Mouse (Mus musculus) forebrain, embryonic 10.5 days (tissue): Measurements from ENCODE around the gene 1700012A03Rik. TPM values are rescaled to one million over a fixed set of nuclear protein-coding genes. Genes with fewer than 3 reads are reported as not detected.

Experiments used
- DNase-seq: peaks from one replicate; pipeline ENCODE4 v3.0.0-alpha.2; 2017; ENCODE audit warnings: low spot score; ENCODE audit errors: extremely low spot score
- H3K27ac ChIP-seq: fragments of 300-500 bp; sonication (generic); 2 replicates; pipeline ENCODE4 v1.5.1; 2016; ENCODE audit warnings: mild to moderate bottlenecking
- H3K27me3 ChIP-seq: fragments of 300-500 bp; sonication (generic); 2 replicates; pipeline ENCODE4 v1.6.1; 2016; ENCODE audit warnings: mild to moderate bottlenecking; ENCODE audit not compliant: poor library complexity, severe bottlenecking
- H3K36me3 ChIP-seq: fragments of 300-500 bp; sonication (generic); replicated peaks from 2 replicates; pipeline ENCODE4 v1.6.1; 2016; ENCODE audit warnings: mild to moderate bottlenecking, moderate library complexity
- H3K4me1 ChIP-seq: fragments of 300-500 bp; sonication (generic); 2 replicates; pipeline ENCODE4 v1.6.1; 2016
- H3K4me3 ChIP-seq: fragments of 300-500 bp; sonication (generic); 2 replicates; pipeline ENCODE4 v1.5.1; 2016; ENCODE audit warnings: mild to moderate bottlenecking, moderate library complexity
- H3K9me3 ChIP-seq: fragments of 300-500 bp; sonication (generic); 2 replicates; pipeline ENCODE4 v1.6.1; 2016; ENCODE audit warnings: mild to moderate bottlenecking, moderate library complexity
- WGBS: fragments of 180-500 bp; shearing (Covaris S2); methylation state at CpG from one replicate; pipeline ENCODE4 v1.1.7; 2016; 5-methylcytosine and 5-hydroxymethylcytosine counted together
- polyA plus RNA-seq: library from polyadenylated mRNA; unstranded; fragments of >200 nt; fragmentation: Nextera tagmentation; extraction: Ambion mirVana; gene quantifications from 2 replicates; pipeline ENCODE4 v1.2.1, GENCODE M21; 2016

1700012A03Rik gene
- not detected in 2 replicates for polyA plus RNA-seq

DNA sequence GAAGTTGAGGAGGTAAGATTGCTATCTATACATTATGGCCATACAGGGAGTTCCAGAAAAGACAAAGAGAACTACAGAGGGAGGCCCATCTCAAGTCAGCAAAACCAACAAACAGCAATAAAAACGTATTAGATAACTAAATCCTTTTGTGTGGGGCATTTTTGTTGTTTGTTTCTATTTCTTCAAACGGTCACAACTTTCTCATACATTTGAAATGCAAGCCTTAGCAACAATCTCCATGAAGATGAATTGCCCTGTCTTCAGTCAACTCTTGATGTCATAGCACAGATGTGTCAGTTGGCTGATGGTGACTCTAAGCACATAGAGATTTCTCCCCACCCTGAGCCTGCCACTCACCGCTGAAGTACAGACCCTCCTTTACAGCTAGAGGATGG, at the start of gene 1700012A03Rik:
Gene 1700012A03Rik (plus strand): TSS at position 296 of the 395 bp plus-strand sequence.
- H3K27ac ChIP-seq, result no peak within 1 kb of the TSS
- H3K4me1 ChIP-seq, result 0 out of 2 replicates have a peak, but pooled peaks cover 5% of the 10 kb centered on the region
- no peak for DNase-seq
- no peaks in the 10 kb centered on the region for H3K36me3 ChIP-seq
- H3K9me3 ChIP-seq, result no peaks in the 10 kb centered on the region
- H3K27me3 ChIP-seq, result no peaks in the 10 kb centered on the region
- no peak within 1 kb of the TSS for H3K4me3 ChIP-seq
- WGBS, result 89% methylated on average over 3 of the region's 3 CpGs

DNA sequence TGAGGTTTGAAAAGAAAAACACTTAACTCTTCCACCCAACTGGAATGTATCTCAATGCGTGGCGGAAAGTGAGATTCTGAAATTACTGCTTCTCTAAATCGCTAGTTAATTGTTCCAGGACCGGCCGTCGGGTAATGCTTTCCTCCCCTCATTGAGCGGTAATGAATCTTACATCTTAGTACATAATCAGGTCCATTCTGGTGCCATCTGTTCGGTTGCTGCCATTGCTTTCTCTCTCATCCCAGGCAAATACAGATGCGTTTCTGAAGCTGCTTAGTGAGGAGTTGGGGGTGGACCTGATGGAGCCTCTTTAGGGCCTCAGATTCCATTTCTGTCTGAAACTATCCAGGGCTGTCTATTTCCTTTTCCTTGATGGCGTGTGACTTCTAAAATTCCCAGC, 45.8 kb upstream of the 1700012A03Rik start:
- H3K36me3 ChIP-seq, result no peaks in the 10 kb centered on the region
- WGBS, result 93% methylated on average over 10 of the region's 10 CpGs
- H3K4me3 ChIP-seq, result no peak overlapping the region
- no peak overlapping the region for H3K27ac ChIP-seq
- H3K27me3 ChIP-seq, result no peaks in the 10 kb centered on the region
- no peaks in the 10 kb centered on the region for H3K9me3 ChIP-seq
- no peak for DNase-seq
- H3K4me1 ChIP-seq, result no peaks in the 10 kb centered on the region

- 90% methylated on average over 2 of the region's 2 CpGs for WGBS
- Histone ChIP-seq H3K27ac (no peak overlapping the region), H3K27me3 (no peaks in the 10 kb centered on the region), H3K36me3 (no peaks in the 10 kb centered on the region), H3K4me3 (no peak overlapping the region), H3K4me1 (no peaks in the 10 kb centered on the region), H3K9me3 (no peaks in the 10 kb centered on the region)
- DNase-seq, result no peak
Measured at GRCm38 (mm10) chr6:32005914-32006313, 44.1 kb upstream of the 1700012A03Rik start.

DNA sequence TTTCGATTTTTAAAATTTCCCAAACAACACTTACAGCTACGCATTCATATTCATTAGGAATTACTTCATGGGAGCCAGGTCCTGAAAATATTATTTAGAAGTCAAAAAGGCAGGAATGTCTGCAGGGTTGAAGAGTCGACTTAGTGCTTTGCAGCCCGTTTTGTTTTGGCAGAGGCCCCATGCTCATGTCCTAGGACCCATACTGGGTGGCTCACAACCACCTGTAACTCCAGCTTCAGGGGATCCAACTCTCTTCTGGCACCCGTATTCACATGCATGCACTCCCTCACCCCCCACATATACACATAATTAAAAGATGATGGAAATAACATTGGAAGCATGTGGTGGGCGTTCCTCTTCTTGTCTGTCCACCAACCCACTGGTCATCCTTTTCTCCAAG, 43.7 kb upstream of the 1700012A03Rik start:
- 88% methylated on average over 6 of the region's 6 CpGs for WGBS
- no peaks in the 10 kb centered on the region for H3K4me1 ChIP-seq
- no peaks in the 10 kb centered on the region for H3K36me3 ChIP-seq
- DNase-seq, result no peak
- H3K4me3 ChIP-seq, result no peak overlapping the region
- no peaks in the 10 kb centered on the region for H3K9me3 ChIP-seq
- no peaks in the 10 kb centered on the region for H3K27me3 ChIP-seq
- H3K27ac ChIP-seq, result no peak overlapping the region

DNA sequence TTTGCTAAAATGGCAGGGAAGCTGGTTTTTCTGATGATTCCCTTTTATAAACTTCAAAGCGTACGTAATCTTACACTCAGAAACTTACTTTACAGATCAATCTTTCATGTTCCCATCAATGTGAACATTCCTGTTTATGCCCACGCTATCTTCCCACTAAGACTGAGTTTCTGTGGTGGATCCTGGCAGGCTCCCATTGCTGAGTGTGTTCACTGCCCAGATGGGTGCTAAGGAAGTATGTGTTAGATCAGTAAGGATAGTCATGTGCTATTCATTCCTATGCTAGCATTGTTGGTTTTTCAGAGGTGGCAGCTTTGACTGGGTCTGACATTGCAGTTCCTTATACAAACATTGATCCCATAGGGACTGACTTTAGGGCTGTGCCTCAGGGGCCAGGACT, 42.7 kb upstream of the 1700012A03Rik start:
- Histone ChIP-seq H3K27ac (no peak overlapping the region), H3K36me3 (no peaks in the 10 kb centered on the region), H3K27me3 (no peaks in the 10 kb centered on the region), H3K4me3 (no peak overlapping the region), H3K4me1 (no peaks in the 10 kb centered on the region), H3K9me3 (no peaks in the 10 kb centered on the region)
- no peak for DNase-seq
- WGBS, result 92% methylated on average over 3 of the region's 3 CpGs

DNA sequence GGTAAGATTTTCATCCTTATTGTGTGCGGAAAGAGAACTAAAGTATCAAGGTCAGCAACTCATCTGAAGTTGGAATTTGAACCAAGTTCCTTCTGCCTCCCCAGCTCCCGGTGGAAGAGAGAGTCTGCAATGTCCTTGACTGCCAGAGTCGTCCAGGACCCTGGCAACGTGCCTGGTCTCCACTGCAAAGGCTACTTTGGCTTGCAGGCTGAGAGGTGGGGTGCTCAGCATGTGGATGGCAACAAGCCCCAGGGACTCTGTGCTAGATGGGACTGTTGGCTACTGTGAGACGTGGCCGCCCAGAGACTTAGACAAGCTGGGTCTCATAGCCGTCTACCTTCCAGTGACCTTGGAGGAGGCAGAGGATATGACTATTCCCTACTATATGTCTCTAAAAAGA, 33.2 kb upstream of the 1700012A03Rik start:
- 89% methylated on average over 7 of the region's 7 CpGs for WGBS
- no peaks in the 10 kb centered on the region for H3K27me3 ChIP-seq
- no peak overlapping the region for H3K4me3 ChIP-seq

DNA sequence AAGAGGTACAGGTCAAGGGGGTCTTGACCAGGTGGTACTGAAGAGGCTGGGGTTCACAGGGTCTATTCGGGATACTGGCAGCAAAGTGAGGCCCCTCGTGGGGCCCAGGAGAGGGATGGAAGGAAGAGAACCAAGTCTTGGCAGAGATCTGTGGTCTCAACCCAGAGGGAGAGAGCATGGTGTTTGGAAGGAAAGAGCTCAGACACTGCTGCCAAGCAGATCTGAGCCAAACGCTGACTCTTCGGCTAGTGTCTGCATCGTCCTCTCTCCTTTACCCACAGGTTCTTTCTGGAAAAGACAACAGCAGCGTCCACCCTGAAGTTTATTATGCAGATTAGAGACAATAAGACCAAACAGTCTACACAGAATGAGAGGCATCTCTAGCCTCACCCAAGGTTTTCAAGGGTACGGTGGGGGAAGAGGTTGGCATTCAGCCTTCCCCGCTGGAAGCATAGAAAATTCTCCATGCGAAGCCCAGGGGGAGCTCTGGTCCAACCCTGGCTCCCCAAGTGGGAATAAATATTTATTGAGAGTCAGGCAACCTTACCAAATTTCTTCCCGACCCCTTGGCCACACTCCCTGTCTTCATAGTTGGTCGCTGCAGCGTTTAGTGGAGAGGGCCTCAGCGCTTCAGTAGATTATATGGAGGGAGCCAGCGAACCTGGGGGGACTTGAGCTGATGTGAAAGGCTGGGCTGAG, 32.5 kb upstream of the 1700012A03Rik start:
- no peaks in the 10 kb centered on the region for H3K9me3 ChIP-seq
- H3K4me1 ChIP-seq, result no peaks in the 10 kb centered on the region
- H3K27ac ChIP-seq, result no peak overlapping the region
- no peak overlapping the region for H3K4me3 ChIP-seq
- no peak for DNase-seq
- no peaks in the 10 kb centered on the region for H3K27me3 ChIP-seq
- H3K36me3 ChIP-seq, result no peaks in the 10 kb centered on the region
- WGBS, result 87% methylated on average over 14 of the region's 14 CpGs

More for the DNA sequence above, 33.2 kb upstream of the 1700012A03Rik start:
- no peaks in the 10 kb centered on the region for H3K9me3 ChIP-seq
- H3K36me3 ChIP-seq, result no peaks in the 10 kb centered on the region
- no peaks in the 10 kb centered on the region for H3K4me1 ChIP-seq
- no peak for DNase-seq
- no peak overlapping the region for H3K27ac ChIP-seq

DNA sequence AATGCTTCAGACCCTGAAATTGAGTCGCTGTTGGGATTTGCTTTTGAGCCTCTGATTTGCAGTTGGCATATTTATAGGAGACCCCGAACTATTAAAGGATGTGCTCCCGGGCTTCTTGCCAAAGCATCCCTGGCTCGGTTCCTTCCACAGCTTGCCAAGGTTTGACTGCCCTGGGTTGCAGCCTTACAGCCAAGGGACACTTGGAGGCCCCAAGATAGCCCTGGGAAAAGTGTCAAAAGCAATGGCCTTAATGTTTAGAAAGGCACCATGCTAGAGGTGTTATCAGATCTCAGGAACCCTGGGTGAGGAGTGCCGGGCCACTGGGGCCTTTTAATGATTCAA, 32.0 kb upstream of the 1700012A03Rik start:
- Histone ChIP-seq H3K4me3 (no peak overlapping the region), H3K27ac (no peak overlapping the region), H3K4me1 (no peaks in the 10 kb centered on the region), H3K9me3 (no peaks in the 10 kb centered on the region), H3K36me3 (no peaks in the 10 kb centered on the region), H3K27me3 (no peaks in the 10 kb centered on the region)
- WGBS, result 90% methylated on average over 5 of the region's 5 CpGs
- DNase-seq, result no peak

GRCm38 (mm10) chr6:32021853-32022536, 28.1 kb upstream of the 1700012A03Rik start:
- H3K9me3 ChIP-seq, result no peaks in the 10 kb centered on the region
- no peak for DNase-seq
- H3K27ac ChIP-seq, result no peak overlapping the region
- H3K27me3 ChIP-seq, result no peaks in the 10 kb centered on the region
- WGBS, result 86% methylated on average over 10 of the region's 10 CpGs
- no peaks in the 10 kb centered on the region for H3K4me1 ChIP-seq
- no peak overlapping the region for H3K4me3 ChIP-seq
- no peaks in the 10 kb centered on the region for H3K36me3 ChIP-seq

DNA sequence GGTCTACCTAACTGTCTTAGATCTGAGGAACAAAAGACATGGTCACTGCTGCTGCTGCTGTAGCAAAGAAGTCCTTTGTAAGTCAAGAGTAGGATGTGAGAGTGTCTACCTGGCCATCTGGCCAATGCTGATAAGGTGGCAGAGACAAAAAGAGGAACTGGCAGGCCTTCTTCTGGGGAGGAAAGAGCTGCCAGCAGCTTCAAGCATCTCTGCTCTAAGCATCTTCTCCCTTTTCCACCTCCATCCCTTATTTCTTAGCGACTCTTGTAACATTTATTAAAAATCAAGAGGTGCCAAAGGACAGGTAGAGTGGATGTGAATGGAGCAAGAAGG, 27.5 kb upstream of the 1700012A03Rik start:
- H3K4me3 ChIP-seq, result no peak overlapping the region
- no peak for DNase-seq
- H3K36me3 ChIP-seq, result no peaks in the 10 kb centered on the region
- no peaks in the 10 kb centered on the region for H3K27me3 ChIP-seq
- H3K27ac ChIP-seq, result no peak overlapping the region
- H3K9me3 ChIP-seq, result no peaks in the 10 kb centered on the region
- no peaks in the 10 kb centered on the region for H3K4me1 ChIP-seq
- WGBS, result 89% methylated on average over 1 of the region's 1 CpGs

- Histone ChIP-seq H3K27me3 (no peaks in the 10 kb centered on the region), H3K36me3 (no peaks in the 10 kb centered on the region), H3K27ac (no peak overlapping the region), H3K4me1 (no peaks in the 10 kb centered on the region), H3K4me3 (no peak overlapping the region), H3K9me3 (no peaks in the 10 kb centered on the region)
- WGBS, result 90% methylated on average over 3 of the region's 3 CpGs
- no peak for DNase-seq
Measured at GRCm38 (mm10) chr6:32028228-32029009, 21.6 kb upstream of the 1700012A03Rik start.

GRCm38 (mm10) chr6:32034226-32034625, 15.8 kb upstream of the 1700012A03Rik start:
- 90% methylated on average over 2 of the region's 2 CpGs for WGBS
- Histone ChIP-seq H3K36me3 (no peaks in the 10 kb centered on the region), H3K4me1 (no peaks in the 10 kb centered on the region), H3K4me3 (no peak overlapping the region), H3K9me3 (no peaks in the 10 kb centered on the region), H3K27ac (no peak overlapping the region), H3K27me3 (no peaks in the 10 kb centered on the region)
- no peak for DNase-seq

DNA sequence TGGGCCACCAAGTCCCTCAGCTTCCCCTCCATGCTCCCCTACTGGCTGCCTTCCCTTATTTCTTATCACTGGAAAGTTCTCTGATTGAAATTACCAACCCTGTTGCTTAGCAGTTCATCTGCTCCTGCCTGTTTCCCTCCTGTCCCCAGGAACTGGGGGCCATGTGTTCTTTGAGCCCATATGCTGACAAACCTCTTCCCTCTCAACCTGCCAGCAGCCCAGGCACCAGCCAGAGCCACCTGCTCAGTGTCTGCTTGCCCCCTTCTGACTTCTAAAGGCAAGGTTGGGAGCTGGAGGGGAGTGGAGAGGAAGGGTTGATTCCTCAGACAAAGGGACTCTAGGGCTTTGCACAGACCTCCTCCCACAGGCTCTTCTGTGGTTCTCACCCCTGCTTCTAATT, 4.7 kb upstream of the 1700012A03Rik start:
- no peaks in the 10 kb centered on the region for H3K36me3 ChIP-seq
- H3K27me3 ChIP-seq, result no peaks in the 10 kb centered on the region
- H3K4me1 ChIP-seq, result 0 out of 2 replicates have a peak, but pooled peaks cover 5% of the 10 kb centered on the region
- no peak overlapping the region for H3K27ac ChIP-seq
- no peak for DNase-seq
- no peaks in the 10 kb centered on the region for H3K9me3 ChIP-seq
- H3K4me3 ChIP-seq, result no peak overlapping the region
